Mouse (Mus musculus) E14TG2a.4 (cell line): Measurements from ENCODE around the gene Abca7.

ENCODE experiments used
- H3K27me3 ChIP-seq: 2 replicates; pipeline ENCODE4 v1.6.1; 2014; ENCODE audit warnings: low read length, control low read depth; ENCODE audit not compliant: insufficient read depth
- H3K36me3 ChIP-seq: 2 replicates; pipeline ENCODE4 v1.6.1; 2014; ENCODE audit warnings: low read length, control low read depth; ENCODE audit not compliant: insufficient read depth
- H3K4me1 ChIP-seq: replicated peaks from 2 replicates; pipeline ENCODE4 v1.6.1; 2014; ENCODE audit warnings: low read depth, low read length, control low read depth
- H3K4me3 ChIP-seq: replicated peaks from 2 replicates; pipeline ENCODE4 v1.5.1; 2014; ENCODE audit warnings: mild to moderate bottlenecking, low read length
- H3K9me3 ChIP-seq: 2 replicates; pipeline ENCODE4 v1.6.1; 2014; ENCODE audit warnings: low read length, control low read depth
- CTCF ChIP-seq: conservative IDR thresholded peaks from 2 replicates; pipeline ENCODE4 v1.5.1; 2014; ENCODE audit warnings: low read length
- NANOG ChIP-seq: IDR thresholded peaks from 2 replicates; pipeline ENCODE4 v1.6.1; 2014; ENCODE audit warnings: borderline replicate concordance, low read length, mixed read lengths
- POU5F1 ChIP-seq: IDR thresholded peaks from 2 replicates; pipeline ENCODE4 v1.6.1; 2014; ENCODE audit warnings: low read length, borderline replicate concordance

The Abca7 gene

DNA sequence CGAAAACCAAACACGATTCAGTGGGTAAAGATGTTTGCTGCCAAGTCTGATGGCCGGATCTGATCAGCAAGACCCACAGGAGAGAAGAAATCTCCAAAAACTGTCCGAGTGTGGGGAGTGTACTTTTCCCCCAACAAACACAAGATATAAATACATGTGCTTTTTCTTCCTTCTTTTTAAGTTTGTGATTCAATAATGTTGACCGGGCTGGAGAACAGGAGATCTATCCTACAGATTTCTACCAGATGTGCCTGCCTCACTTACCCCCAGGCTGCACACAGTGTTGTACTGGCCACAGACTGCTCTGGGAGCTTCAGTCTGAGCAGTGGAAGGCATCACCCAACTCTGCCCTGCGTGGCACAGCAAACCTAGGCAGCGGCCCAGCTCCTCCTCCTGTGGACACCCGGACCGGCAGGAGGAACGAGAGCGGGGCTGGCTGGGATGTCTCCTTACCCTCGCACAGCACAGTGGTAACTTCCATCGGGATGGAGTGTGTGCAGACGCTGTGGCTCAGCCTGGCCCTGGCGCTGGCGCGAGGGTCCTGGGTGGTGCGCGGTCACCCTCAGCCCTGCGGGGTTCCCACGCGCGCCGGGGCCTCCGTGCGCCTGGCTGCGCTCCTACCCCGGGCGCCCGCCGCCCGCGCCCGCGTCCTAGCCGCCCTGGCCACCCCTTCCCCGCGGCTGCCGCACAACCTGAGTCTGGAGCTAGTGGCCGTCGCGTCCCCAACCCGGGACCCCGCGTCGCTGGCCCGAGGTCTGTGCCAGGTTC, 25.7 kb upstream of the Abca7 start, which contains the start of gene Grin3b:
TSS of gene Grin3b (plus strand) at position 301 of the 768 bp plus-strand sequence.
- no peaks in the 10 kb centered on the region for H3K9me3 ChIP-seq
- peaks cover 41% of the 10 kb centered on the region for H3K36me3 ChIP-seq
- peak within 1 kb of the TSS; percentile 81 for H3K4me3 ChIP-seq
- TF ChIP-seq POU5F1 (no peak), NANOG (no peak), CTCF (no peak)
- H3K4me1 ChIP-seq = peaks cover 81% of the 10 kb centered on the region
- peaks cover 60% of the 10 kb centered on the region for H3K27me3 ChIP-seq

DNA sequence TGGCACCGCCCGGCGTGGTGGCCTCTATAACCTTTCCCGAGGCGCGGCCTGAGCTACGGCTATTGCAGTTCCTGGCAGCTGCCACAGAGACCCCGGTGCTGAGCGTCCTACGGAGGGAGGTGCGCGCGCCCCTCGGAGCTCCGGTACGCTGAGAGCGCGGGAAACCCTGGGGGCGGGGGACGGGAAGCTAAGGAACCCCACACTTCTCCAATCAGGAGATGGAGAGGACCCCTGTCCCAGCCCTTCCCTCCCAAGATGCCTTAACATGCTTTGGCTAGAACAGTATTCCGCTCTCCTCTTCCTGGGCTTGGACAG, 25.2 kb upstream of the Abca7 start:
- H3K4me3 ChIP-seq = peak overlapping the region; percentile 81

DNA sequence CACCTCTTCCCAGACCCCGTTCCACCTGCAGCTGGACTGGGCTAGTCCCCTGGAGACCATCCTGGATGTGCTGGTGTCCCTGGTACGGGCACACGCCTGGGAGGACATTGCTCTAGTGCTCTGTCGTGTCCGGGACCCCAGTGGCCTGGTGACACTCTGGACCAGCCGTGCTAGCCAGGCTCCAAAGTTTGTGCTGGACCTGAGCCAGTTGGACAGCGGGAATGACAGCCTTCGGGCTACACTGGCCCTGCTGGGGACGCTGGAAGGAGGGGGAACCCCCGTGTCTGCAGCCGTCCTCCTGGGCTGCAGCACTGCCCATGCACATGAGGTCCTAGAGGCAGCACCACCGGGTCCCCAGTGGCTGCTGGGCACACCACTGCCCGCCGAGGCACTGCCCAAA, 23.5 kb upstream of the Abca7 start:
- H3K9me3 ChIP-seq = no peaks in the 10 kb centered on the region
- peaks cover 77% of the 10 kb centered on the region for H3K27me3 ChIP-seq
- no peak for TF ChIP-seq POU5F1
- no peak for TF ChIP-seq CTCF
- TF ChIP-seq NANOG = no peak
- peaks cover 78% of the 10 kb centered on the region for H3K4me1 ChIP-seq
- H3K4me3 ChIP-seq = peak overlapping the region; percentile 39; the same call in 1 of the 2 replicates
- peaks cover 26% of the 10 kb centered on the region for H3K36me3 ChIP-seq

More for the DNA sequence above, 25.2 kb upstream of the Abca7 start:
- H3K36me3 ChIP-seq = peaks cover 35% of the 10 kb centered on the region
- H3K27me3 ChIP-seq = peaks cover 66% of the 10 kb centered on the region
- H3K4me1 ChIP-seq = peaks cover 81% of the 10 kb centered on the region
- TF ChIP-seq CTCF (no peak), POU5F1 (no peak), NANOG (no peak)
- no peaks in the 10 kb centered on the region for H3K9me3 ChIP-seq

DNA sequence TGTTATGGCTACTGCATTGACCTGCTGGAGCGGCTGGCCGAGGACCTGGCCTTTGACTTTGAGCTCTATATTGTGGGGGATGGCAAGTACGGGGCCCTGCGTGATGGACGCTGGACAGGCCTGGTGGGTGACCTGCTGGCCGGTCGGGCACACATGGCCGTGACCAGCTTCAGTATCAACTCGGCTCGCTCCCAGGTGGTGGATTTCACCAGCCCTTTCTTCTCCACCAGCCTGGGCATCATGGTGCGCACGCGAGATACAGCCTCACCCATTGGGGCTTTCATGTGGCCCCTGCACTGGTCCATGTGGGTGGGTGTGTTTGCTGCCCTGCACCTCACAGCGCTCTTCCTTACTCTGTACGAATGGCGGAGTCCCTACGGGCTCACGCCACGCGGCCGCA, 22.2 kb upstream of the Abca7 start:
- Histone ChIP-seq H3K4me1 (peaks cover 81% of the 10 kb centered on the region), H3K9me3 (no peaks in the 10 kb centered on the region), H3K4me3 (0 out of 2 replicates have a peak overlapping the region, but pooled peaks have one; percentile 3), H3K36me3 (peaks cover 25% of the 10 kb centered on the region), H3K27me3 (peaks cover 80% of the 10 kb centered on the region)
- no peak for TF ChIP-seq CTCF

DNA sequence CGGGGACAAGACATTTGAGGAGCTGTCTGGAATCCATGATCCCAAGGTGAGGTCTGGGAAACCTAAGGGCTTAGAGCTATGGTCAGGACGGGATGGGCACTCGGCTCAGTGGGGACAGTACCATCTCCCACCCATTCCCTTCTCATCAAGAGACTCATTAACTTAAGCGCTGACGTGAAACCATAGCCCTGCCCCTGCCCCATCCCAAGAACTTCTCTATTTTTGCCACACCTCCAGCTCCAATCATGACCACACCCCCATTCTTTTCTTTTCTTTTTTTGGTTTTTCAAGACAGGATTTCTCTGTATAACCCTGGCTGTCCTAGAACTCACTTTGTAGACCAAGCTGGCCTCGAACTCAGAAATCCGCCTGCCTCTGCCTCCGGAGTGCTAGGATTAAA, 21.6 kb upstream of the Abca7 start:
- Histone ChIP-seq H3K4me3 (no peak overlapping the region), H3K27me3 (peaks cover 75% of the 10 kb centered on the region), H3K4me1 (peaks cover 81% of the 10 kb centered on the region), H3K9me3 (no peaks in the 10 kb centered on the region), H3K36me3 (peaks cover 25% of the 10 kb centered on the region)
- TF ChIP-seq POU5F1 (no peak), CTCF (no peak), NANOG (no peak)

DNA sequence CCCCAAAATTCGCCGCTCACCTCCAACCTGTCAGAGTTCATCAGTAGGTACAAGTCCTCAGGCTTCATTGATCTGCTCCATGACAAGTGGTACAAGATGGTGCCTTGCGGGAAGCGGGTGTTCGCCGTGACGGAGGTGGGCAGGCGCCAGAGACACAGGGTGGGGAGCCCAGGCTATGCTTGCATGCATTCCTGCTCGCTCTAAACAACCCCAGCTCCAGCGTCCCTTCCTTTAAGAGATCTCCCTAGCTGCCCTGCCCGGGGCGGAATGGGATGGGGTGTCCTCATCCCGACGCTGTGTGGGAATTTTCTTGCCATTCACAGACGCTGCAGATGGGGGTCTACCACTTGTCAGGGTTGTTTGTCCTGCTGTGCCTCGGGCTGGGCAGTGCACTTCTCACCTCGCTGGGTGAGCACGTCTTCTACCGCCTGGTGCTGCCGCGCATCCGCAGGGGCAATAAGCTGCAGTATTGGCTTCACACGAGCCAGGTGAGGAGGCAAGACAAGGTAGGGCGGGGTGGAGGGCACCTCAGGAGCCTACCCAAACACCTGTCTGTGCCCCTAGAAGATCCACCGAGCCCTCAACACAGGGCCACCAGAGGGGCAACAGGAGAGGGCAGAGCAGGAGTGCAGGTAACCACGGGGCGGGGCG, 20.1 kb upstream of the Abca7 start:
- H3K27me3 ChIP-seq = peaks cover 61% of the 10 kb centered on the region
- peaks cover 40% of the 10 kb centered on the region for H3K36me3 ChIP-seq
- H3K4me3 ChIP-seq = peak overlapping the region; percentile 75
- TF ChIP-seq CTCF (no peak), NANOG (no peak), POU5F1 (no peak)
- H3K9me3 ChIP-seq = no peaks in the 10 kb centered on the region
- peaks cover 88% of the 10 kb centered on the region for H3K4me1 ChIP-seq

DNA sequence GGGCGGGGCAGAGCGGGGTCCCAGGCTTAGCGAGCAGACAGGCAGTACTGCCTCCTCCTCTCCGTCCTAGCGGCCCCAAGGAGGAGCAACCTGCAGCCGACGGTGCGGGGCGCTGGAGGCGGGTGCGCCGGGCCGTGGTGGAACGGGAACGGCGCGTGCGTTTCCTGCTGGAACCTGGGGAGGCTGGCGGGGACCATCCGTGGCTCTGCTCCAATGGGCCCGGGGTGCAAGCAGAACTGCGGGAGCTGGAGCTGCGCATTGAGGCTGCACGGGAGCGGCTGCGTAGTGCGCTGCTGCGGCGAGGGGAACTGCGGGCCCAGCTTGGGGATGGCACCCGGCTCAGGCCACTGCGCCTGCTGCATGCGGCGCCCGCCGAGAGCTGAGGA, 19.6 kb upstream of the Abca7 start:
- Histone ChIP-seq H3K27me3 (peaks cover 56% of the 10 kb centered on the region), H3K4me1 (peaks cover 88% of the 10 kb centered on the region), H3K4me3 (peak overlapping the region; percentile 75), H3K36me3 (peaks cover 45% of the 10 kb centered on the region), H3K9me3 (no peaks in the 10 kb centered on the region)
- TF ChIP-seq NANOG = no peak
- no peak for TF ChIP-seq CTCF
- TF ChIP-seq POU5F1 = no peak

DNA sequence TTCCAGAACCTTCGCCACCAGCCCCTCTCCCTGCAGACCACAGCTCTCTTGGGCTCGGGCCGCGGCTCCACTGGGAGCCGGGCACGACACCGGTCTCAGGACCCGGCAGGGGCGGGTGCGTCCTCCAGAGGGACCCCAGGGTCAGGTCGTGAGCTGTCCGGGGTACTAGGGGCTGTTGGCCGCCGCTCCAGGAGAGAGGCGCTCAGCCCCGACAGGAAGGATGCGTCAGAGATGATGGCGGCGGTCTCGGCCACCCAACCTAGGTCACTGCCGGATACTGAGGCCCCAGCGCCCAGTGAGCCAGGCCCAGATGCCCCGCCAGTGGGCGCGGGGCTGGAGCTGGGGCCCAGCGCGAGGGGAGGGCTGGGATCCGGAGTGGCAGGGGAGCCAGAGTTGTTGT, 19.0 kb upstream of the Abca7 start:
- Histone ChIP-seq H3K27me3 (peaks cover 50% of the 10 kb centered on the region), H3K36me3 (peaks cover 49% of the 10 kb centered on the region), H3K4me1 (peaks cover 88% of the 10 kb centered on the region), H3K9me3 (no peaks in the 10 kb centered on the region), H3K4me3 (peak overlapping the region; percentile 75)
- TF ChIP-seq CTCF (no peak), NANOG (no peak), POU5F1 (no peak)

DNA sequence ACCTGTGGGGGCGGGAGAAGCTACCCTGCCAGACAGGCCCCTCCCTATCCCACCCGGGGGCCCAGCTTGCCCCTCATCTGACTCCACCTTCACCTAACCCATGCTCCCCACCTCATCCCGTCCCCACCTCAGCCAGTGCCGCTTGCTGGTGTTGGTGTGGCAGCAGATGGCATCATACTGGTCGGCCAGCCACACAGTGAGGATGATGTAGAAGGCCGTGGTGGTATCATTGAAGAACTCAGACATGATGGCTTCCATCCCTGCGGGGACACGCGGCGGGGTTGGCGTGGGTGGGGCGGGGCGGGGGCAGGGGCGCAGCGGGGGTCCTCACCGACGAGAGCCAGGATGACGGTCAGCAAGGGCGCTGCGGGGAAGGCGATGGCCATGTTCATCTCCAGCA, 18.2 kb upstream of the Abca7 start:
- Histone ChIP-seq H3K4me3 (peak overlapping the region; percentile 75), H3K27me3 (peaks cover 44% of the 10 kb centered on the region), H3K4me1 (peaks cover 91% of the 10 kb centered on the region), H3K36me3 (peaks cover 56% of the 10 kb centered on the region), H3K9me3 (no peaks in the 10 kb centered on the region)
- TF ChIP-seq CTCF (no peak), POU5F1 (no peak), NANOG (no peak)
